Mouse (Mus musculus): ENCODE results near the gene Zbtb1. TPM values are rescaled to one million over a fixed set of nuclear protein-coding genes. Genes with fewer than 3 reads are reported as not detected.
A peak's percentile ranks its signal among the peaks of the same experiment; 100 is the strongest.

The Zbtb1 gene
- polyA plus RNA-seq, 1 experiment from 2014 or later: 5.8 TPM

DNA sequence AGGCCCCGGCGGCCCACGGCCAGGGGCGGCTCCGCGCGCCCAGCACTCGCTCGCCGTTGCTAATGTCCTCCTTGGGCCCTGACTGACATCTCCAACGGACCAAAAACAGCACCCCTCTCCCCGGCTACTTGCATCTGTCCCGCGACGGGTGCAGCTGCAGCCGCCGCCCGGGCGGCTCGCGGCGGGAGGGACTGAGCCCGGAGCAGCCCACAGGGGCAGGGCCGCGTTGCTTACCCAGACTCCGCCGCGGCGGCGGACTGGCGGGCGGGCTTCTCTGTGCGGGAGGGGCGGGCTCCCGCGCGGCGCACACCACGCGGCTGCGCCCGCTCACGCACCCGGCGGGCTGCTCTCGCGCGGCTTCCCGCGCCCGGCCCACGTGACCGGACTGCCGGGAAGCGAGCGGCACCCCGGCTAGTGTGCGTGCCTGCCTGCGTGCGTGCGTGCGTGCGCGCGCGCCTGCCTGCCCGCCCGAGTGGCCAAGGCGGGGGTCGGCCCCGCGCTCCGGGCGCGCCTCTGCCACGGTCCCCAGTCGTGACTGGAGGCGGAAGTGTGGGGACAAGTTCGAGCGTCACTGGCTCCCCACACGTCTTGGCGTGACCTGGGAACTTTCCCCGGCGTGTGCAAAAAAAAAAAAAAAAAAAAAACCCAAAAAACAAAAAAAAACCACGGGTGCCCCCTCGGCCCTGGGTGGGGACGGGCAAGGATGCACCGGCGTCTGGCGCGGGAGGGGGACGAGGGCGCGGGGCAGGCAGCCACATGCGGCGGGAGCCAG, 674 bp upstream of the Zbtb1 start, which contains the start of gene Zbtb25:
Zbtb25 (minus strand) TSS at position 397 of the 772 bp plus-strand sequence.
- Histone ChIP-seq H3K9me3 (ENCODE audit: low read length) (no peaks in the 10 kb centered on the region), H3K4me1 (ENCODE audit: insufficient read depth, low read depth, low read length) (peaks cover 18% of the 10 kb centered on the region; the same call in 1 of the 2 replicates), H3K4me3 (ENCODE audit: low read depth, low read length) (peak within 1 kb of the TSS; percentile 97), H3K4me2 (replicated peaks; ENCODE audit: low read depth, low read length) (peak within 1 kb of the TSS; percentile 93), H3K9ac (replicated peaks; ENCODE audit: low read depth) (peak within 1 kb of the TSS; percentile 95), H3K27ac (ENCODE audit: low read length) (peak within 1 kb of the TSS; percentile 100), H3K27me3 (replicated peaks; ENCODE audit: insufficient read depth, low read length) (no peaks in the 10 kb centered on the region), H3K36me3 (ENCODE audit: insufficient read depth, low read length) (no peaks in the 10 kb centered on the region)
- ATAC-seq: peak; percentile 79
- whole genome bisulfite sequencing: under 1% methylated on average over 63 of the region's 96 CpGs
- TF ChIP-seq EP300 (IDR thresholded peaks at IDR 0.05) (no peak), CTCF (IDR thresholded peaks at IDR 0.05) (no peak)
- peak; percentile 94 for DNase-seq (ENCODE audit: low spot score)

DNA sequence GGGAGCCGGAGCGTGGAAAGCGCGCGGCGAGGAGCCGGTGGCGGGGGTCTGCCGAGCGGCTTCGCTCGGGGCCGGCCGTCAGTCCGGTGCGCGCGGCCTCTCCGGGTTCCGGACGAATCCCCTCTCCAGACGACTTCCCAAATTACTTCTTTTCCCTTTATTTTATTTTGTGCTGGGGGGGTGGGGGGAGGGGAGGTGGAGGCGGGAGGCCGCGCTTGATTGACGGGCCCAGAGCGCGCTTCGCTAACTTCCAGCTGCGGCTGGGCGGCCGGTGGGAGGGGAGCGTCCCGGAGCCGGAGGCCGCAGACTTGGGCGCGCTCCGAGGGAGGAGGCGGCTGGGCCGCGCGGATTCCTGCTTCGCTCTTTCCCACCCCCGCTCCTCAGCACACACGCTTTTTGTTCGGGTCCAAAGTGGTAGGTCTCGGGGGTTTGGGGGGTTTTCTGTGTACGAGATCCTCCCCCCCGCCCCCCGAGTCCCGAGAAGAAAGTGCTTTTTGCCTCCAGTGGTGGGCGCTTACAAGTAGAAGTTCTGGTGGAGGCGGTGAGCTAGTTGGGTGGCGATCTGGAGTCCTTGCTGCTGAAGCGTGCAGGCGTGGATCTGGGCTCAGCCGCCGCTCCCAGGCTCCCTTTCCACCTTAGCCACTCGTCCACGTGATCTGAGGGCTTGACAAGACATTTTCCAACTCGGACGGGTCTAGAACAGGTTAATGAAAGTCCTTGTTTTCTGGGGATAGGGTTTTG, 935 bp downstream of the Zbtb1 start:
- no peaks in the 10 kb centered on the region for H3K36me3 ChIP-seq (ENCODE audit: insufficient read depth, low read length)
- H3K4me1 ChIP-seq (ENCODE audit: insufficient read depth, low read depth, low read length): peaks cover 18% of the 10 kb centered on the region; the same call in 1 of the 2 replicates
- WGBS: under 1% methylated on average over 45 of the region's 63 CpGs
- ATAC-seq (peak; percentile 61), DNase-seq (ENCODE audit: low spot score) (peak; percentile 91)
- H3K4me2 ChIP-seq (replicated peaks; ENCODE audit: low read depth, low read length): peak overlapping the region; percentile 93
- peak overlapping the region; percentile 100 for H3K27ac ChIP-seq (ENCODE audit: low read length)
- H3K9me3 ChIP-seq (ENCODE audit: low read length): no peaks in the 10 kb centered on the region
- H3K4me3 ChIP-seq (ENCODE audit: low read depth, low read length): peak overlapping the region; percentile 97
- peak overlapping the region; percentile 95 for H3K9ac ChIP-seq (replicated peaks; ENCODE audit: low read depth)
- no peaks in the 10 kb centered on the region for H3K27me3 ChIP-seq (replicated peaks; ENCODE audit: insufficient read depth, low read length)
- no peak for TF ChIP-seq EP300 (IDR thresholded peaks at IDR 0.05)
- peak; percentile 39 for TF ChIP-seq CTCF (IDR thresholded peaks at IDR 0.05)

DNA sequence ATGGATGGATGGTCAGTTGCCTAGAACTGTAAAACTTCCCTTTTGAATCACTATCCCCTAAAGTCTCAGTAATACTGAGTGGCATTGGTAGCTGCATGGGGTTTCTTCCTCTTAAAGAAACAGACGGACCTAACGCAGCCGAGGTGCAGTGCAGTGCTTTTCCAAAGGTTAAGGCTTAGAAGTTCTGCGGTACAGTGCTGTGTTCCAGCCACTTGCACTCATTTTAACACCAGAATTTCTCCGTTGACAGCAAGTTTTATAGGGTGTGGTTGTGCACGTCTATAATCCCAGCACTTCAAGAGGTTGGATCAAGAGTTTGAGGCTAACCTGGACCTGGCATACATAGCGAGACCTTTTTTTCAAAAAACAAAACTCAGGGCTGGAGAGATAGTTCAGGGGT, 2.0 kb downstream of the Zbtb1 start:
- Histone ChIP-seq H3K4me1 (ENCODE audit: insufficient read depth, low read depth, low read length) (peaks cover 18% of the 10 kb centered on the region; the same call in 1 of the 2 replicates), H3K9ac (replicated peaks; ENCODE audit: low read depth) (no peak overlapping the region), H3K27ac (ENCODE audit: low read length) (no peak overlapping the region), H3K27me3 (replicated peaks; ENCODE audit: insufficient read depth, low read length) (no peaks in the 10 kb centered on the region), H3K36me3 (ENCODE audit: insufficient read depth, low read length) (no peaks in the 10 kb centered on the region), H3K4me3 (ENCODE audit: low read depth, low read length) (peak overlapping the region; percentile 97; the same call in 1 of the 2 replicates), H3K4me2 (replicated peaks; ENCODE audit: low read depth, low read length) (peak overlapping the region; percentile 93), H3K9me3 (ENCODE audit: low read length) (no peaks in the 10 kb centered on the region)
- 36% methylated on average over 7 of the region's 7 CpGs for WGBS
- no peak for DNase-seq (ENCODE audit: low spot score)
- ATAC-seq: no peak
- TF ChIP-seq EP300 (IDR thresholded peaks at IDR 0.05): no peak
- no peak for TF ChIP-seq CTCF (IDR thresholded peaks at IDR 0.05)

DNA sequence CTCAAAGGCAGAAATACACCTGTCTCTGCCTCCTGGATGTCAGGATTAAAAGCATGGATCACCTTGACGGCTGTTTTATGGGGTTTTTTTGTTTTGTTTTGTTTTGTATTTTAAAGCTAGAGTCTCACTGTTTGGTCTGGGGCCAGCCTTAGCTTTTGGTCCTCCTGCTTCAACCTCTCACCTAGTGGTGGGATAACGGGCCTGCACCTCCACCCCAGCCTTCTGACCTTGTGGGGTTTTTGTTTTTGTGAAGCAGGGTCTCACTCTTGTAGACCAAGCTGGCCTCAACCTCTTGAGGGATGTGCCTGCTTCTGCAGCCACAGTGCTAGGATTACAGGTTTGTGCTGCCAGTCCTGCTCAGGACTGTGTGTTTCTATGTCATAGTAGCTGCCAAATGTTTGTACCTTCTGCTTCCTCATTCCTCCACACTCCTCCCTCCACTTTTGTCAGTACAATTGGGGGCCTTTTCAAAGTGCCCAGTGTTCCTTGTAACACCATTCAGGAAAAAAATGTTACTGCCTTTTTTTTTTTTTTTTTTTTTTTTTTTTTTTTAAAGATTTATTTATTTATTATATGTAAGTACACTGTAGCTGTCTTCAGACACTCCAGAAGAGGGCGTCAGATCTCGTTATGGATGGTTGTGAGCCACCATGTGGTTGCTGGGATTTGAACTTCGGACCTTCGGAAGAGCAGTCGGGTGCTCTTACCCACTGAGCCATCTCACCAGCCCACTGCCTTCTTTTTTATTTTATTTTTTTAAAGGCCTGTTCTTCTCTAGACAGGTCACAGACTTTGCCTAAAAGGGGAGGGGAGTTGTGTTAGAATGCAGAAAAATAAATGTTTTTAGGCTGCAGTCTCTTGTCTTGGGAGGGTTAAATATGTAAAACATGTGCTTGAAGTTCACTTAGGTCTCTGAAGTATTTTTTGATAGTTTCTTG, 3.1 kb downstream of the Zbtb1 start:
- no peaks in the 10 kb centered on the region for H3K27me3 ChIP-seq (replicated peaks; ENCODE audit: insufficient read depth, low read length)
- no peak overlapping the region for H3K9ac ChIP-seq (replicated peaks; ENCODE audit: low read depth)
- H3K4me3 ChIP-seq (ENCODE audit: low read depth, low read length): no peak overlapping the region
- peaks cover 14% of the 10 kb centered on the region; the same call in 1 of the 2 replicates for H3K4me1 ChIP-seq (ENCODE audit: insufficient read depth, low read depth, low read length)
- H3K9me3 ChIP-seq (ENCODE audit: low read length): no peaks in the 10 kb centered on the region
- ATAC-seq (no peak), DNase-seq (ENCODE audit: low spot score) (peak; percentile 36)
- no peaks in the 10 kb centered on the region for H3K36me3 ChIP-seq (ENCODE audit: insufficient read depth, low read length)
- 87% methylated on average over 5 of the region's 7 CpGs for WGBS
- H3K4me2 ChIP-seq (replicated peaks; ENCODE audit: low read depth, low read length): 0 out of 2 replicates have a peak overlapping the region, but pooled peaks have one; percentile 93
- no peak overlapping the region for H3K27ac ChIP-seq (ENCODE audit: low read length)
- TF ChIP-seq EP300 (IDR thresholded peaks at IDR 0.05) (no peak), CTCF (IDR thresholded peaks at IDR 0.05) (peak; percentile 43)

DNA sequence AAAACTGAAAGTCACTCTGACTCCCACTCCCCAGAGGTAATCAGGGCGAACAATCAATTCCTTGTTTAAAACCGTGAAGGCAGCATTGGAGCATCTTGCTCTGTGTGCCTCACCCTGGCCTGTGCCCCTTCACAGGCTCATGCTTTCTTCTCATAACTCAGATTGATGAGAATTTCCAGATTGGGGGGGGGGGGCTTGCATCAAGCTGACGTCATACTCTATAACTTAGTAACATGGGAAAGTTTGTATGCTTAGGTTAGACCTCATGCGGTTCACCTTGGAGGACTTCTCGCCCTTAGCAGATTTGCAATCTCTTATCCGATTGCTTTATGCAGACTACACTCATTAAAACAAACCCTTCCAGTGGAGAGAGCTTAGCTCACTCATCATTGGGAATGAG, 3.9 kb downstream of the Zbtb1 start:
- Histone ChIP-seq H3K27me3 (replicated peaks; ENCODE audit: insufficient read depth, low read length) (no peaks in the 10 kb centered on the region), H3K4me3 (ENCODE audit: low read depth, low read length) (no peak overlapping the region), H3K27ac (ENCODE audit: low read length) (no peak overlapping the region), H3K4me2 (replicated peaks; ENCODE audit: low read depth, low read length) (no peak overlapping the region), H3K4me1 (ENCODE audit: insufficient read depth, low read depth, low read length) (peaks cover 17% of the 10 kb centered on the region; the same call in 1 of the 2 replicates), H3K9me3 (ENCODE audit: low read length) (no peaks in the 10 kb centered on the region), H3K9ac (replicated peaks; ENCODE audit: low read depth) (no peak overlapping the region), H3K36me3 (ENCODE audit: insufficient read depth, low read length) (no peaks in the 10 kb centered on the region)
- ATAC-seq: no peak
- 50% methylated on average over 6 of the region's 6 CpGs for WGBS
- TF ChIP-seq EP300 (IDR thresholded peaks at IDR 0.05) (no peak), CTCF (IDR thresholded peaks at IDR 0.05) (no peak)
- no peak for DNase-seq (ENCODE audit: low spot score)
